Mouse (Mus musculus): ENCODE data around the gene Ccl6.

- no peak for TF ChIP-seq CTCF (IDR thresholded peaks at IDR 0.05; ENCODE audit: low read depth)
- TF ChIP-seq EP300 (IDR thresholded peaks at IDR 0.05; ENCODE audit: low read depth), result no peak
Measured at GRCm38 (mm10) chr11:83606396-83606795, 13.5 kb upstream of the Ccl6 start.

Measured in heart, postnatal 0 days (tissue).